Mouse (Mus musculus): ENCODE data around the gene Ttc28. TPM values are rescaled to one million over a fixed set of nuclear protein-coding genes. Genes with fewer than 3 reads are reported as not detected.
A peak's percentile ranks its signal among the peaks of the same experiment; 100 is the strongest.

Ttc28 gene
- total and polyA plus RNA-seq, 2 experiments from 2014 or later = 10.6 to 53.1 TPM

- Histone ChIP-seq H3K27me3 (ENCODE audit: insufficient read depth, low read length) (no peaks in the 10 kb centered on the region), H3K9me3 (ENCODE audit: low read length) (no peaks in the 10 kb centered on the region), H3K9ac (replicated peaks; ENCODE audit: low read length, poor library complexity, severe bottlenecking) (no peak overlapping the region), H3K4me2 (ENCODE audit: low read depth, low read length, poor library complexity, severe bottlenecking) (no peak overlapping the region), H3K4me3 (ENCODE audit: low read depth, low read length) (no peak overlapping the region), H3K4me1 (ENCODE audit: insufficient read depth, low read length) (peaks cover 31% of the 10 kb centered on the region), H3K36me3 (ENCODE audit: insufficient read depth, low read length) (no peaks in the 10 kb centered on the region), H3K27ac (ENCODE audit: low read depth, low read length) (no peak overlapping the region)
- ATAC-seq (ENCODE audit: low FRiP score) (0 out of 2 replicates have a peak, but pooled peaks have one; percentile 21), DNase-seq (ENCODE audit: low spot score) (peak; percentile 72)
- 58% methylated on average over 11 of the region's 11 CpGs for WGBS
- no peak for TF ChIP-seq CTCF (IDR thresholded peaks at IDR 0.05)
These were observed 316.2 kb downstream of the Ttc28 start for GRCm38 (mm10) chr5:111195488-111196485.

- ATAC-seq (ENCODE audit: low FRiP score) (no peak), DNase-seq (ENCODE audit: low spot score) (peak; percentile 79)
- Histone ChIP-seq H3K4me3 (ENCODE audit: low read depth, low read length) (no peak overlapping the region), H3K36me3 (ENCODE audit: insufficient read depth, low read length) (no peaks in the 10 kb centered on the region), H3K27ac (ENCODE audit: low read depth, low read length) (no peak overlapping the region), H3K27me3 (ENCODE audit: insufficient read depth, low read length) (no peaks in the 10 kb centered on the region), H3K4me1 (ENCODE audit: insufficient read depth, low read length) (peaks cover 36% of the 10 kb centered on the region), H3K9ac (replicated peaks; ENCODE audit: low read length, poor library complexity, severe bottlenecking) (no peak overlapping the region), H3K4me2 (ENCODE audit: low read depth, low read length, poor library complexity, severe bottlenecking) (0 out of 2 replicates have a peak overlapping the region, but pooled peaks have one; percentile 1), H3K9me3 (ENCODE audit: low read length) (no peaks in the 10 kb centered on the region)
- TF ChIP-seq CTCF (IDR thresholded peaks at IDR 0.05) = no peak
- WGBS = 60% methylated on average over 15 of the region's 15 CpGs
These were observed 318.1 kb downstream of the Ttc28 start for GRCm38 (mm10) chr5:111197727-111198126.

- no peak for ATAC-seq (ENCODE audit: low FRiP score)
- H3K9ac ChIP-seq (replicated peaks; ENCODE audit: low read length, poor library complexity, severe bottlenecking) = no peak overlapping the region
These were observed 320.7 kb downstream of the Ttc28 start for GRCm38 (mm10) chr5:111200167-111200840.

DNA sequence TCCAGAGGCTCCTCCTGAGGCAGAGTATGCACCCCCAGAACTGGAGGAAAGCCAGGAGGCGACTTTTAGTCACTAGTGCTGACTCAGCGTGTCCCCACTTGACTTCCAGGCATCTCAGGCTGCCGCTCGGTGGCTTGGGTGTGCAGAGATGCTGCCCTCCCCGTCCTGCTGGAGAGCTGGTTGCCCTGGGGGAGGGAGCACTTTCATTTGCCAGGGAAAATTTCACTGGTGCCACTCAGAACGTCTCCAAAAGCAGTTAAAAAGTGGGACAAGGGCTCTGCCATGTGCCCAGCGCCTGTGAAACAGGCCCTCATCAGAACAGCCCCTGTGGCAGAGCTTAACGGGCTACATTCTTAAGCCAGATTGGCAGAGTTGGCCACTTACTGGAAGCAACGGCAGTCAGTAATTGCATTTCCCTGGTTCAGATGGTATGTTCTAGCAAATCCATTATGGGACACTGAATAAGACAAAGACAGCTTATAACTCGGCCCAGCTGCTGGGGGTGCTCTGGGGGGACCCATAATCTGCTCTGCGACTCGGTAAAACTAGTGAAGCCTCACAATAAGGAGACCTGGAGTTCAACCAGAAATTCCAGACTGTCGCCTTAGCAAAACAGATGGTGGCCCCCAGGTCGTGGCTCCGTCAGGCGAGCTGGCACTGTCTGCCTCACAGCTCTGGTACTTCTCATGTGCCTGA, 321.5 kb downstream of the Ttc28 start:
- no peaks in the 10 kb centered on the region for H3K27me3 ChIP-seq (ENCODE audit: insufficient read depth, low read length)
- DNase-seq (ENCODE audit: low spot score) = peak; percentile 91
- H3K27ac ChIP-seq (ENCODE audit: low read depth, low read length) = peak overlapping the region; percentile 55
- no peak overlapping the region for H3K4me3 ChIP-seq (ENCODE audit: low read depth, low read length)
- H3K9ac ChIP-seq (replicated peaks; ENCODE audit: low read length, poor library complexity, severe bottlenecking) = no peak overlapping the region
- no peaks in the 10 kb centered on the region for H3K36me3 ChIP-seq (ENCODE audit: insufficient read depth, low read length)
- no peak for TF ChIP-seq CTCF (IDR thresholded peaks at IDR 0.05)
- 29% methylated on average over 16 of the region's 16 CpGs for WGBS
- peaks cover 33% of the 10 kb centered on the region for H3K4me1 ChIP-seq (ENCODE audit: insufficient read depth, low read length)
- no peak overlapping the region for H3K4me2 ChIP-seq (ENCODE audit: low read depth, low read length, poor library complexity, severe bottlenecking)
- peak; percentile 64 for ATAC-seq (ENCODE audit: low FRiP score)
- no peaks in the 10 kb centered on the region for H3K9me3 ChIP-seq (ENCODE audit: low read length)

More at GRCm38 (mm10) chr5:111200167-111200840, 320.7 kb downstream of the Ttc28 start:
- TF ChIP-seq CTCF (IDR thresholded peaks at IDR 0.05) = no peak
- H3K36me3 ChIP-seq (ENCODE audit: insufficient read depth, low read length) = no peaks in the 10 kb centered on the region
- H3K4me2 ChIP-seq (ENCODE audit: low read depth, low read length, poor library complexity, severe bottlenecking) = no peak overlapping the region
- 0 out of 2 replicates have a peak overlapping the region, but pooled peaks have one; percentile 55 for H3K27ac ChIP-seq (ENCODE audit: low read depth, low read length)
- no peak overlapping the region for H3K4me3 ChIP-seq (ENCODE audit: low read depth, low read length)
- WGBS = 21% methylated on average over 14 of the region's 15 CpGs
- H3K9me3 ChIP-seq (ENCODE audit: low read length) = no peaks in the 10 kb centered on the region
- H3K27me3 ChIP-seq (ENCODE audit: insufficient read depth, low read length) = no peaks in the 10 kb centered on the region
- no peak for DNase-seq (ENCODE audit: low spot score)
- H3K4me1 ChIP-seq (ENCODE audit: insufficient read depth, low read length) = peaks cover 36% of the 10 kb centered on the region

DNA sequence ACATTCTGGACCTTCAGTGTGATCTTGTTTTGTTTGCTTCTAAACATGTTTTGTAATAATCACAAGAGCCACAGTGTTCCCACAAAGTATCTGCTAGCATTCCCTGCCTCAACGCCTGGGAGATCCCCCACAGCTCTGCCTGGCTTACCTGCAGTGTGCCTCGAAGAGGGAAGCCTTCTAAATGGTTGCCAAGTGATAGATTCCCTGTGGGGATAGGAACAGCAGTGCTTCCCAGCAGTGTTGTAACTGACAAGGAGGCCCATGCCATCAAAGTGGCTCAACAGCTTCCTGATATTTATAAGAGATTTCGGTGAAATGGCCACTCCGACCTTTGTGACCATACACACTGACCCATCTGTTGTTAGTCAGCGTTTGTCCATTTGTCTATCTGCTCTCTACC, 324.6 kb downstream of the Ttc28 start:
- Histone ChIP-seq H3K36me3 (ENCODE audit: insufficient read depth, low read length) (no peaks in the 10 kb centered on the region), H3K27me3 (ENCODE audit: insufficient read depth, low read length) (no peaks in the 10 kb centered on the region), H3K9ac (replicated peaks; ENCODE audit: low read length, poor library complexity, severe bottlenecking) (no peak overlapping the region), H3K27ac (ENCODE audit: low read depth, low read length) (peak overlapping the region; percentile 65; the same call in 1 of the 2 replicates), H3K4me3 (ENCODE audit: low read depth, low read length) (no peak overlapping the region), H3K9me3 (ENCODE audit: low read length) (no peaks in the 10 kb centered on the region), H3K4me2 (ENCODE audit: low read depth, low read length, poor library complexity, severe bottlenecking) (no peak overlapping the region), H3K4me1 (ENCODE audit: insufficient read depth, low read length) (peaks cover 23% of the 10 kb centered on the region)
- ATAC-seq (ENCODE audit: low FRiP score) = no peak
- 65% methylated on average over 5 of the region's 5 CpGs for WGBS
- TF ChIP-seq CTCF (IDR thresholded peaks at IDR 0.05) = no peak
- DNase-seq (ENCODE audit: low spot score) = no peak

Measured in midbrain, postnatal 0 days (tissue).